Comparison of ENCODE assay signal across 8 mouse cellular contexts in the genomic region with DNA sequence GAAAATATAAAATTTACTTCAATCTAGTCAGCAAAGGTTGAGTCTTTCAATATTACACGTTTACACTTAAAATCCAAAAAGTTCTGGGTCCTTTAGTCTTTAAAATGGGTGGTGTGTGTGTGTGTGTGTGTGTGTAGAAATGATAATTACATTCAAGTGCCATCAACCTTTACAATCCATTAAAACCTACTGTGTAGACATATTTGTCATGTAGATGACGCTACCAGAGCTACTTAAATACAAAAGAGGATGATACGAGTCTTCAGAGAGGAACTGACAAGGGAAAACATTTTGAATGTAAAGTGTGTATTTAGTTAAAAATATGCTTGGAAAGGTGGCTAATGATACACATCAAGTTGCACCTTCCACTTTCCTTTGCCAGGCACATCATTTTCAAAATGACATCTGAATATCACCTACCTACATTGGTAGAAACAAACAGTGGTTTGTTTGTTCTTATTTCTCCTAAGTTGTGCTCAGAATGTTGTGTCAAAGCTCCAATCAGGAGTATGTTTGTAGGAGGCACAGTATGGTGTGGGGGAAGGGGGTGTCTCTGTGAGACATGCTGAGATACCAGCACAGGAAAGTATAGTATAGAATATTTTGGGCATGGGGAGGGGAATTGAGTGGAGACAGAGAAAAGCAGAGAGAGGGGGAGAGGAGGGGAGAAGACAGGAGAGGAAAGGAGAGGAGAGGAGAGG. TPM values are rescaled to one million over a fixed set of nuclear protein-coding genes. Genes with fewer than 3 reads are reported as not detected.
DNase-seq lines count a peak whose midpoint lies in the region; ATAC-seq and TF ChIP-seq lines count a peak whose summit lies in the region.

No protein-coding gene starts in this region.

- H3K27ac ChIP-seq in heart, postnatal 0 days (ENCODE audit: low read depth) = no peak overlapping the region
- H3K27ac ChIP-seq in hindbrain, embryonic 14.5 days = no peak overlapping the region
- no peak overlapping the region for H3K27ac ChIP-seq in midbrain, embryonic 15.5 days

- H3K4me2 ChIP-seq in heart, postnatal 0 days (ENCODE audit: low read depth, low read length) = peak overlapping the region; percentile 78
- H3K4me2 ChIP-seq in hindbrain, embryonic 14.5 days (replicated peaks) = peak overlapping the region; percentile 61
- H3K4me2 ChIP-seq in midbrain, embryonic 15.5 days = peak overlapping the region; percentile 79

- peaks cover 5% of the 10 kb centered on the region; the same call in 1 of the 2 replicates for H3K4me1 ChIP-seq in heart, postnatal 0 days (ENCODE audit: control insufficient read depth, insufficient read depth)
- peaks cover 10% of the 10 kb centered on the region; the same call in 1 of the 2 replicates for H3K4me1 ChIP-seq in hindbrain, embryonic 14.5 days (replicated peaks; ENCODE audit: control insufficient read depth, insufficient read depth, low read length)
- H3K4me1 ChIP-seq in midbrain, embryonic 15.5 days = peaks cover 14% of the 10 kb centered on the region; the same call in 1 of the 2 replicates

- no peaks in the 10 kb centered on the region for H3K36me3 ChIP-seq in heart, postnatal 0 days (replicated peaks; ENCODE audit: control insufficient read depth, insufficient read depth, low read length)
- H3K36me3 ChIP-seq in hindbrain, embryonic 14.5 days (replicated peaks; ENCODE audit: control insufficient read depth, insufficient read depth) = no peaks in the 10 kb centered on the region
- no peaks in the 10 kb centered on the region for H3K36me3 ChIP-seq in midbrain, embryonic 15.5 days (replicated peaks)

- peaks cover 31% of the 10 kb centered on the region for H3K27me3 ChIP-seq in heart, postnatal 0 days (ENCODE audit: control insufficient read depth, insufficient read depth, low read length)
- H3K27me3 ChIP-seq in hindbrain, embryonic 14.5 days (ENCODE audit: control insufficient read depth, insufficient read depth, low read length) = peaks cover 27% of the 10 kb centered on the region
- H3K27me3 ChIP-seq in midbrain, embryonic 15.5 days (replicated peaks) = peaks cover 36% of the 10 kb centered on the region

- DNase-seq in heart, postnatal 0 days (ENCODE audit: low spot score) = no peak
- no peak for DNase-seq in heart, postnatal 25 days (ENCODE audit: low spot score)
- DNase-seq in NIH3T3 (ENCODE audit: low read depth) = peak; percentile 24
- no peak for DNase-seq in hindbrain, embryonic 14.5 days (ENCODE audit: low spot score)
- DNase-seq in spleen, postnatal 4 days (ENCODE audit: low spot score in 2 of 2) = no peak
- no peak for DNase-seq in urinary bladder, adult 18-20 months (ENCODE audit: low spot score in 2 of 2)

- peak overlapping the region; percentile 56 for H3K4me3 ChIP-seq in heart, postnatal 0 days (ENCODE audit: low read depth, low read length)
- H3K4me3 ChIP-seq in hindbrain, embryonic 14.5 days (replicated peaks; ENCODE audit: low read length) = peak overlapping the region; percentile 51
- H3K4me3 ChIP-seq in midbrain, embryonic 15.5 days = peak overlapping the region; percentile 61

- no peak for ATAC-seq in heart, postnatal 0 days (ENCODE audit: insufficient read depth, low read depth)
- ATAC-seq in hindbrain, embryonic 14.5 days (ENCODE audit: low FRiP score) = no peak
- no peak for ATAC-seq in midbrain, embryonic 15.5 days (replicated peaks)
- ATAC-seq in activated CD4-positive, CD25-positive, alpha-beta regulatory T cell, adult 4 months = no peak

- no peak for TF ChIP-seq EP300 in heart, postnatal 0 days (IDR thresholded peaks at IDR 0.05; ENCODE audit: low read depth)

- 25% methylated on average over 3 of the region's 3 CpGs for WGBS in heart, postnatal 0 days
- WGBS in hindbrain, embryonic 14.5 days = 12% methylated on average over 3 of the region's 3 CpGs
- 16% methylated on average over 3 of the region's 3 CpGs for WGBS in midbrain, embryonic 15.5 days

- H3K9ac ChIP-seq in heart, postnatal 0 days (replicated peaks; ENCODE audit: low read depth, low read length) = peak overlapping the region; percentile 30; the same call in 1 of the 2 replicates
- peak overlapping the region; percentile 59 for H3K9ac ChIP-seq in hindbrain, embryonic 14.5 days
- H3K9ac ChIP-seq in midbrain, embryonic 15.5 days = no peak overlapping the region

- H3K9me3 ChIP-seq in heart, postnatal 0 days (replicated peaks; ENCODE audit: control insufficient read depth, low read length) = no peaks in the 10 kb centered on the region
- H3K9me3 ChIP-seq in hindbrain, embryonic 14.5 days (ENCODE audit: control insufficient read depth, low read length) = no peaks in the 10 kb centered on the region
- H3K9me3 ChIP-seq in midbrain, embryonic 15.5 days = no peaks in the 10 kb centered on the region

- intact Hi-C loops in heart, postnatal 25 days (cut with DNase I) = loop anchor here (5.0 to 10.0 kb wide), 2 partner anchors 141 to 1449 kb away; partner anchors contain the start of gene Cycs

- no peak for TF ChIP-seq CTCF in heart, postnatal 0 days (IDR thresholded peaks at IDR 0.05; ENCODE audit: low read depth)

RNA-seq across cellular contexts. Expression of gene Skap2, which starts 1.0 kb away (rescaled TPM):
- 2.7 and 13.9 TPM in 2 replicates for total RNA-seq in heart, postnatal 0 days (2014; rRNA removed; ENCODE audit: low replicate concordance)
- polyA plus RNA-seq in heart, postnatal 0 days (2015; fragmentation: Nextera tagmentation; extraction: Ambion mirVana) = 9.2 and 10.7 TPM in 2 replicates
- total RNA-seq in heart, postnatal 25 days (2021) = 1 to 10 TPM; 6.9 to 7.8 TPM
- polyA plus RNA-seq in hindbrain, embryonic 14.5 days (2014; fragmentation: Nextera tagmentation; extraction: Ambion mirVana) = 33.1 and 38.6 TPM in 2 replicates
- polyA plus RNA-seq in midbrain, embryonic 15.5 days (2015; fragmentation: Nextera tagmentation; extraction: Ambion mirVana) = 4.8 and 5.4 TPM in 2 replicates
- polyA plus RNA-seq in activated CD4-positive, CD25-positive, alpha-beta regulatory T cell, adult 4 months (2017; shearing (Covaris generic)) = 10 to 100 TPM; 15.6 to 20.1 TPM
